Mouse (Mus musculus) embryonic facial prominence, embryonic 15.5 days (tissue): Measurements from ENCODE around the gene Plch1. TPM values are rescaled to one million over a fixed set of nuclear protein-coding genes. Genes with fewer than 3 reads are reported as not detected.

Source experiments
- ATAC-seq: fragments of 200-750 bp; cut with Nextera tagmentation; 2 replicates; pipeline ENCODE4 v1.8.0; 2017; ENCODE audit warnings: low read depth, moderate TSS enrichment; ENCODE audit not compliant: insufficient number of reproducible peaks, low FRiP score, low TSS enrichment
- H3K27ac ChIP-seq: fragments of 300-500 bp; sonication (generic); replicated peaks from 2 replicates; pipeline ENCODE4 v1.5.1; 2015; ENCODE audit warnings: mild to moderate bottlenecking, inconsistent platforms
- H3K27me3 ChIP-seq: fragments of 300-500 bp; sonication (generic); 2 replicates; pipeline ENCODE4 v1.6.1; 2015; ENCODE audit warnings: inconsistent platforms
- H3K36me3 ChIP-seq: fragments of 300-500 bp; sonication (generic); 2 replicates; pipeline ENCODE4 v1.6.1; 2015; ENCODE audit warnings: mild to moderate bottlenecking, inconsistent platforms
- H3K4me1 ChIP-seq: fragments of 300-500 bp; sonication (generic); 2 replicates; pipeline ENCODE4 v1.6.1; 2015; ENCODE audit warnings: inconsistent platforms
- H3K4me2 ChIP-seq: fragments of 300-500 bp; sonication (generic); replicated peaks from 2 replicates; pipeline ENCODE4 v1.6.1; 2015; ENCODE audit warnings: mild to moderate bottlenecking, inconsistent platforms
- H3K4me3 ChIP-seq: fragments of 300-500 bp; sonication (generic); replicated peaks from 2 replicates; pipeline ENCODE4 v1.5.1; 2015; ENCODE audit warnings: mild to moderate bottlenecking, inconsistent platforms
- H3K9ac ChIP-seq: fragments of 300-500 bp; sonication (generic); 2 replicates; pipeline ENCODE4 v1.6.1; 2015; ENCODE audit warnings: inconsistent platforms
- H3K9me3 ChIP-seq: fragments of 300-500 bp; sonication (generic); replicated peaks from 2 replicates; pipeline ENCODE4 v1.6.1; 2016; ENCODE audit warnings: inconsistent platforms
- WGBS: fragments of 180-500 bp; shearing (Covaris S2); methylation state at CpG from one replicate; pipeline ENCODE4 v1.1.7; 2015; 5-methylcytosine and 5-hydroxymethylcytosine counted together
- polyA plus RNA-seq: library from polyadenylated mRNA; unstranded; fragments of >200 nt; fragmentation: Nextera tagmentation; extraction: Ambion mirVana; gene quantifications from 2 replicates; pipeline ENCODE4 v1.2.1, GENCODE M21; 2015

Plch1 gene
- polyA plus RNA-seq, 1 experiment from 2014 or later: 2.7 TPM

GRCm38 (mm10) chr3:63852828-63853227 is 46.4 kb downstream of the Plch1 start:
- Histone ChIP-seq H3K4me2 (no peak overlapping the region), H3K9me3 (no peaks in the 10 kb centered on the region), H3K36me3 (no peaks in the 10 kb centered on the region), H3K27me3 (no peaks in the 10 kb centered on the region), H3K4me3 (no peak overlapping the region), H3K9ac (no peak overlapping the region), H3K27ac (no peak overlapping the region), H3K4me1 (no peaks in the 10 kb centered on the region)
- ATAC-seq: no peak
- 75% methylated on average over 5 of the region's 5 CpGs for WGBS

- no peak for ATAC-seq
- Histone ChIP-seq H3K27me3 (no peaks in the 10 kb centered on the region), H3K9me3 (no peaks in the 10 kb centered on the region), H3K27ac (no peak overlapping the region), H3K9ac (no peak overlapping the region), H3K4me1 (no peaks in the 10 kb centered on the region), H3K4me2 (peak overlapping the region; percentile 25; the same call in 1 of the 2 replicates), H3K4me3 (no peak overlapping the region), H3K36me3 (no peaks in the 10 kb centered on the region)
- 43% methylated on average over 12 of the region's 12 CpGs for WGBS
Observed at GRCm38 (mm10) chr3:63851125-63851698, 48.1 kb downstream of the Plch1 start.

DNA sequence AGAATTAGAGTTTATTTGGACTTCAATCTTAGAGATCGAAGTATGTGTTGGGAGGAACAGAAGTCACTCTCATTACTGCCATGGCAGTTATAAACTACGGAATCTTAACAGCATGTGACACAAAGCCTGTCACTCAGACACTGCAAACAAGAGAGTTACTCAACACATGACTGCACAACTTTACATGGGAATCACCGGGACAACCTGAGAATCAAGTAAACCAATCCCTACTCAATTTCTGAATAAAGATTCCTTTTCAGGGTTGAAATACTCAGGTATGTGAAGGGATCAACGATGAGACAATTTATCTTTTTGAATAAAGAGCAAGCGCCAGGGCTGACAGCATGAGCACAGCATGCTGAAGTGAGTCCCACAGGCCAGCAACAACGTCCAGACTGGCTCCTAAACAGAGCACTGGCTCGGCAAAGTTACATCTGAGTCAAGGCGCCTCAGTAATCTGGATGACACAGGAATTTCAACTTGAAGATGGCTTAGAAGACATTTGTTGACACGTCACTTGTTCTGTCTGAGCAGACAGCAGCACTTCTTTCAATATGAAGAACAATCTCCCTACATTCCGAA is 49.4 kb downstream of the Plch1 start:
- Histone ChIP-seq H3K4me1 (no peaks in the 10 kb centered on the region), H3K27me3 (no peaks in the 10 kb centered on the region), H3K9me3 (no peaks in the 10 kb centered on the region), H3K36me3 (no peaks in the 10 kb centered on the region), H3K4me2 (no peak overlapping the region), H3K4me3 (no peak overlapping the region), H3K27ac (no peak overlapping the region), H3K9ac (no peak overlapping the region)
- ATAC-seq: no peak
- WGBS: 65% methylated on average over 10 of the region's 10 CpGs

DNA sequence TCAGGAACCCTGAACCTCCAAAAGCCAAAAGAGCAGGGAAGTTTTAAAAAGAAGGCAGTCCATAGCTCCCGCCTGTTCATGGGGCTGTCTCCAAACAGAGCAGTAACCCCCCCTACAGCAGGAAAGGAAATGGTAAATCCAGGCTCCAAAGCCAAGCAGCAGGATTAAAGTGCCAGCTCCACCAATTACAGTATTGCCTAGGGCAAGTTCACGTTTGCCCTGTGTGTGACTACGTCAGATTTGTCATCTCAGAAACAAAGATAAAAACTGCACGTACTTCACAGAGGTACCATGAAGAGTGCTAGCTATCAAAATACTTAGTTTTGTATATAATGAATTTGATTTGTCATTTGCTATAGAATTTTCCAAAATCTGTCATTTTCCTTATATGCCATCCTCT is 55.1 kb downstream of the Plch1 start:
- ATAC-seq: no peak
- H3K27ac ChIP-seq: no peak overlapping the region

GRCm38 (mm10) chr3:63842436-63842835 is 56.8 kb downstream of the Plch1 start:
- H3K9ac ChIP-seq: no peak overlapping the region
- no peaks in the 10 kb centered on the region for H3K36me3 ChIP-seq
- no peak overlapping the region for H3K4me3 ChIP-seq
- no peak overlapping the region for H3K27ac ChIP-seq
- no peaks in the 10 kb centered on the region for H3K4me1 ChIP-seq
- no peak overlapping the region for H3K4me2 ChIP-seq
- H3K9me3 ChIP-seq: no peaks in the 10 kb centered on the region
- no peak for ATAC-seq
- 67% methylated on average over 4 of the region's 4 CpGs for WGBS
- no peaks in the 10 kb centered on the region for H3K27me3 ChIP-seq

More for the DNA sequence above, 55.1 kb downstream of the Plch1 start:
- H3K4me3 ChIP-seq: no peak overlapping the region
- no peaks in the 10 kb centered on the region for H3K9me3 ChIP-seq
- H3K36me3 ChIP-seq: no peaks in the 10 kb centered on the region
- no peak overlapping the region for H3K9ac ChIP-seq
- H3K27me3 ChIP-seq: no peaks in the 10 kb centered on the region
- 34% methylated on average over 4 of the region's 4 CpGs for WGBS
- H3K4me2 ChIP-seq: no peak overlapping the region
- H3K4me1 ChIP-seq: no peaks in the 10 kb centered on the region

DNA sequence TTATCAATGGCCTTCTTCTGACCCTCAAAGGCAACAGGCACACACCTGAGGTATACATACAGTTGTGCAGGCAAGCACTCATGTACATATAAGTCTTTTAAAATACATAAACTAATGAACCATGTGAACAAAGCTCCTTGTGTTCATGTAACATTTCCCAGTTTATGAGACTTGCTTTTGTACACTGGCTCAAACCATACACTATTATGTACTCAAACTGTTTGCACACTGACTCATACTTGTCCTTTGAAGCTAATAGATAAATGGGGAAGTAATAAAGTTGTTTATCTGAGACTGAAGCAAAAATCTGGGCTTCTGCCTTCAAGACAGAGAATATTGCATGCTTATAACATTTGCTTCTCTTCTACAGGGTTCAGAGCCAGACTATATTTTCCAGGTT is 61.5 kb downstream of the Plch1 start:
- Histone ChIP-seq H3K27ac (no peak overlapping the region), H3K36me3 (no peaks in the 10 kb centered on the region), H3K9me3 (no peaks in the 10 kb centered on the region), H3K27me3 (no peaks in the 10 kb centered on the region), H3K4me3 (no peak overlapping the region), H3K4me1 (no peaks in the 10 kb centered on the region), H3K4me2 (no peak overlapping the region), H3K9ac (no peak overlapping the region)
- no peak for ATAC-seq

DNA sequence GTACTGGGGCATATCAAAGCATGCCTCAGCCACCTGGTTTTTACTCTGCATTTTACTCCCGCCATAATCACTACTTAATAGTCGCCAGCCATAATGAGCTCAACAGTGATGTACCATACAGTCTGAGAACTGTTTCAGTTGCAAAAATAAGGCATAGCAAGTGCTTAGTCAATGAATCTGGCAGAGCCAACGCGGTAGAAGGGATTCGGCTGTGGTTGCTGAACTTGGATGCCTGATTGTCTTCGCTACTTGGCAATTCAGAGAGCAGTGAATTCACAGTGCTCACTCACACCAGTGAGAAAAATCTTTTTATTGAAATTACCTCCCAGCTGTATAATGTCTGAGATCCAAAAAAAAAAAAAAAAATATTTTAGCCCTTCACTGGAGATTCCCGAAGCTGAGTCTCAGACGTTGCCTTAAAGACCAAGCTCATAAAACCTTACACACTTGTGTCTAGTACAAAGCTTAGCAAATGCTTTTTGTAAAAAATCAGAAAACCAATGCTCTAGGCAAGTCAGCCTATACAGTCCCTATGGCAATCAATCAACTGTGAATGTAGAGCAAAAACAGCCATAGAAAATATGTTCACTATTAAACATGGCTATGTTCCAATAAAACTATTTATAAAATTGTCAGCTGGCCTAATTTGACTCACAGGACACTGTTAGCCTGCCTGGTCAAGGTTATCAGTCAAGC is 62.2 kb downstream of the Plch1 start:
- Histone ChIP-seq H3K9me3 (no peaks in the 10 kb centered on the region), H3K4me1 (no peaks in the 10 kb centered on the region), H3K36me3 (no peaks in the 10 kb centered on the region), H3K9ac (no peak overlapping the region), H3K4me3 (no peak overlapping the region), H3K4me2 (no peak overlapping the region), H3K27ac (no peak overlapping the region), H3K27me3 (no peaks in the 10 kb centered on the region)
- ATAC-seq: no peak
- 74% methylated on average over 8 of the region's 8 CpGs for WGBS

GRCm38 (mm10) chr3:63835816-63836215 is 63.5 kb downstream of the Plch1 start:
- no peaks in the 10 kb centered on the region for H3K9me3 ChIP-seq
- no peak overlapping the region for H3K4me2 ChIP-seq
- H3K36me3 ChIP-seq: no peaks in the 10 kb centered on the region
- H3K27ac ChIP-seq: no peak overlapping the region
- H3K4me1 ChIP-seq: no peaks in the 10 kb centered on the region
- H3K9ac ChIP-seq: no peak overlapping the region
- H3K27me3 ChIP-seq: no peaks in the 10 kb centered on the region
- H3K4me3 ChIP-seq: no peak overlapping the region
- ATAC-seq: no peak

- H3K27me3 ChIP-seq: no peaks in the 10 kb centered on the region
- no peak for ATAC-seq
- H3K4me1 ChIP-seq: peaks cover 4% of the 10 kb centered on the region
- H3K9ac ChIP-seq: no peak overlapping the region
- H3K36me3 ChIP-seq: no peaks in the 10 kb centered on the region
- H3K9me3 ChIP-seq: no peaks in the 10 kb centered on the region
- no peak overlapping the region for H3K4me3 ChIP-seq
- H3K27ac ChIP-seq: no peak overlapping the region; the same call in 1 of the 2 replicates
- no peak overlapping the region for H3K4me2 ChIP-seq
- 5% methylated on average over 1 of the region's 1 CpGs for WGBS
Observed at GRCm38 (mm10) chr3:63823874-63824400, 75.3 kb downstream of the Plch1 start.

GRCm38 (mm10) chr3:63822631-63823030 is 76.6 kb downstream of the Plch1 start:
- Histone ChIP-seq H3K9ac (no peak overlapping the region), H3K27me3 (no peaks in the 10 kb centered on the region), H3K4me2 (no peak overlapping the region), H3K4me1 (peaks cover 4% of the 10 kb centered on the region), H3K27ac (no peak overlapping the region), H3K4me3 (no peak overlapping the region), H3K36me3 (no peaks in the 10 kb centered on the region), H3K9me3 (no peaks in the 10 kb centered on the region)
- ATAC-seq: no peak

- Histone ChIP-seq H3K4me1 (no peaks in the 10 kb centered on the region), H3K4me2 (no peak overlapping the region), H3K27ac (no peak overlapping the region), H3K9ac (no peak overlapping the region), H3K9me3 (no peaks in the 10 kb centered on the region), H3K4me3 (no peak overlapping the region), H3K36me3 (no peaks in the 10 kb centered on the region), H3K27me3 (no peaks in the 10 kb centered on the region)
- WGBS: 39% methylated on average over 3 of the region's 3 CpGs
- no peak for ATAC-seq
Observed at GRCm38 (mm10) chr3:63815131-63815530, 84.1 kb downstream of the Plch1 start.
